Mouse (Mus musculus): ENCODE results near the gene Olfr132. TPM values are rescaled to one million over a fixed set of nuclear protein-coding genes. Genes with fewer than 3 reads are reported as not detected.
"Not testable (repeated sequence)": the region's sequence is repeated elsewhere in the genome, so short reads cannot be mapped to it uniquely, and the experiment has no call there.

The Olfr132 gene
- polyA plus RNA-seq (2016; fragmentation: Nextera tagmentation; extraction: Ambion mirVana), result not detected in 2 replicates

DNA sequence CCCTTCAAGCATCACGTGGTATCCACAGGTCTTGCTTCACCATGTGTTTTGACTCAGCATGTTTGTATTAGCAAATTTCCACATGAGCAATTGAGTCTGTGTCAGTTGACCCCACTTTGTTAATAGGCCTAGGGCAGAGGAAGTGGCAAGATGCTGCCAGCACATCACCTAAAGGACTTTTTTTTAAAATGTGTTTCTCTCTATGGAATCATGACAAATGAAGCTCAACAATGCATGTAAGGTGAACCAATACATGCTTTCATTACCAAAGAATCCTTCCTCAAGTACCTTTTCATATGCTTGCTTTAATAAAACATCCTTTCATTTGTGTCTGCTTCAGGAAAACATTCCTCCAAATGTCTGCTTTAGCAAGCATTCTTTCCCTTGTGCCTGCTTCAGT lies at the start of gene Olfr132:
TSS of gene Olfr132 (minus strand) at position 101 of the 400 bp plus-strand sequence.
- Histone ChIP-seq H3K9ac (no peak within 1 kb of the TSS), H3K9me3 (replicated peaks) (peaks cover 6% of the 10 kb centered on the region; the same call in 1 of the 2 replicates), H3K36me3 (no peaks in the 10 kb centered on the region), H3K27me3 (replicated peaks) (no peaks in the 10 kb centered on the region), H3K4me2 (no peak within 1 kb of the TSS), H3K4me1 (replicated peaks) (no peaks in the 10 kb centered on the region), H3K27ac (ENCODE audit: poor library complexity, severe bottlenecking) (no peak within 1 kb of the TSS), H3K4me3 (no peak within 1 kb of the TSS)
- ATAC-seq (ENCODE audit: insufficient number of reproducible peaks, low FRiP score), result no peak
- WGBS, result 72% methylated on average over 1 of the region's 1 CpGs

DNA sequence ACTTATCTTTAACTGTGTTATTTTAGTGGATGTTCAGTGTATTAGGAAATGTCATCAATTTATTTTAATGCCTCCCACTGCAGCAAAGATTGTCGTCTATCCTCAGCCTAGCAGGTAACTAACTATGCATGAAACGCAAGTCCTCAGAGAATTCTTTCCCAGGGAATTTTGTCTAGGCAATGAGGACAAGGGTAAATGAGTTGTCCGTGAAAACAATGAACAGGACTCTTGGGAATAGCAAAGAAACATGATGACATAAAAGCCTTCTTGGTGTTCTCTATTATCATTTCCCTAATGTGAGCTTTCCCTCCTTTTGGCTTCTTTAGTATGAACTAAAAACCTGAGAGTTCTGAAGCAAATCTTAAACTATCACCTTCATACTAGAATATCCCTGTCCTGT lies 36.8 kb upstream of the Olfr132 start, which contains the start of gene Olfr134:
TSS of gene Olfr134 (plus strand) at position 301 of the 400 bp plus-strand sequence.
- no peaks in the 10 kb centered on the region for H3K9me3 ChIP-seq (replicated peaks)
- no peaks in the 10 kb centered on the region for H3K4me1 ChIP-seq (replicated peaks)
- no peak within 1 kb of the TSS for H3K4me2 ChIP-seq
- H3K27me3 ChIP-seq (replicated peaks), result no peaks in the 10 kb centered on the region
- H3K9ac ChIP-seq, result no peak within 1 kb of the TSS
- WGBS, result 72% methylated on average over 3 of the region's 3 CpGs
- no peak within 1 kb of the TSS for H3K4me3 ChIP-seq
- ATAC-seq (ENCODE audit: insufficient number of reproducible peaks, low FRiP score), result no peak
- no peak within 1 kb of the TSS for H3K27ac ChIP-seq (ENCODE audit: poor library complexity, severe bottlenecking)
- no peaks in the 10 kb centered on the region for H3K36me3 ChIP-seq

DNA sequence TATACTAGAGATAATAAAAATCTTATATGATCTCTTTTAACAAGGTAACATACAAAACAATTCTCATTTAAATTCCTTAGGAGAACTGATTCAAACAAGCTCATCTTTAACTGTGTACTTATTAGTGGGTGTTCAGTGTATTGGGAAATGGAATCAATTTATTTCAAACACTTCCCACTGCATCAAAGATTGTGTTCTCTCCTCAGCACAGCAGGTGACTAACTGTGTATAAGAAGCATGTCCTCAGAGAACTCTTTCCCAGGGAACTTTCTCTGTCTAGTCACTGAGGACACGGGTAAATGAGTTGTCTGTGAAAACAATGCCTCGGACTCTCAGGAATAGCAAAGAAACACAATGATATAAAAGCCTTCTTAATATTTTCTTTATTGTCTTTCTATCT lies 10.7 kb upstream of the Olfr132 start, which contains the start of gene Olfr133:
TSS of gene Olfr133 (plus strand) at position 301 of the 400 bp plus-strand sequence.
- 71% methylated on average over 2 of the region's 2 CpGs for WGBS
- Histone ChIP-seq H3K9me3 (replicated peaks) (no peaks in the 10 kb centered on the region), H3K4me3 (no peak within 1 kb of the TSS), H3K4me1 (replicated peaks) (no peaks in the 10 kb centered on the region), H3K9ac (no peak within 1 kb of the TSS), H3K27me3 (replicated peaks) (no peaks in the 10 kb centered on the region), H3K4me2 (no peak within 1 kb of the TSS), H3K36me3 (no peaks in the 10 kb centered on the region), H3K27ac (ENCODE audit: poor library complexity, severe bottlenecking) (no peak within 1 kb of the TSS)
- ATAC-seq (ENCODE audit: insufficient number of reproducible peaks, low FRiP score), result no peak

DNA sequence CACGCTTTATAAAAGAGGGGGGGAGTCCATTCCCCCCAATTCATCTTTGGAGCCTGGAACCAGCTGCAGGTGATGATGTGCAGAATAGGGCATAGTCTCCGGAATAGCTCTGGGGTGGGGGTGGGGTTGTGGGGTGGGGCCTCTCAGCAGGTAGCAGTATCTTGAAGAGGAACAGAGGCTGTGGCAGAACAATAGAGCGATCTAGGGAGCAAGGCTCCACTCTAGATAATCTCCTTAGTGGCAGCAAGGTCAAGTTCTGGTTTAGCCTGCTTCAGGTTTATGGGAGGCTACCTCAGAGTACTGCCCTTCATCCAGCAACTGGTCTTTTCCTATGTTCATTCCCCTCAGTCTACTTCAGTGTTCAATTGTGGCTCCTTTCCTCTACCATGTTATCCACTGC lies 9.0 kb downstream of the Olfr132 start:
- not testable (repeated sequence) for ATAC-seq (ENCODE audit: insufficient number of reproducible peaks, low FRiP score); H3K4me1 ChIP-seq (replicated peaks); H3K4me2 ChIP-seq; H3K4me3 ChIP-seq; H3K9ac ChIP-seq; H3K36me3 ChIP-seq; H3K27ac ChIP-seq (ENCODE audit: poor library complexity, severe bottlenecking); H3K9me3 ChIP-seq (replicated peaks); H3K27me3 ChIP-seq (replicated peaks)
- WGBS, result 61% methylated on average over 3 of the region's 3 CpGs

DNA sequence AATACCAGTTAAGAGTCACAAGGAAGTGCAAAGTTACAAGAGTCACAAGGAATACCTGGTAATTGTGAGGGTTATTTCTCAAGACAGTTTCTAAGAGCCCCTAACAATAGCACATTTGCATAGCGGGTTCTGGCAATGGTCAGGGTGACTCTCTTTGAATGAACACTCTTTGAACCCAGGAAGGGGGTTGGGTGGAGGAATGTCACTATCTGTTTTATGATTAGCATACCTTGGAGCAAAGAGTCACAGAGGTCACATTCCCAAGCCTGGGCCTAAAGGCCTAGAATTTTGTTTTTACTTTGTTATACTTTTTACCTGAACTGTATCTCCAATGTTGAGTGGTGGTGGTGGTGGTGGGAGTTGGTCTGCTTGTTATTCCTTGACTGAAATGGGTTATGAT lies 10.1 kb downstream of the Olfr132 start:
- not testable (repeated sequence) for H3K27me3 ChIP-seq (replicated peaks); H3K4me2 ChIP-seq; H3K9me3 ChIP-seq (replicated peaks); H3K4me3 ChIP-seq; H3K36me3 ChIP-seq; H3K9ac ChIP-seq; H3K4me1 ChIP-seq (replicated peaks); ATAC-seq (ENCODE audit: insufficient number of reproducible peaks, low FRiP score); H3K27ac ChIP-seq (ENCODE audit: poor library complexity, severe bottlenecking)
- 64% methylated on average over 1 of the region's 1 CpGs for WGBS

DNA sequence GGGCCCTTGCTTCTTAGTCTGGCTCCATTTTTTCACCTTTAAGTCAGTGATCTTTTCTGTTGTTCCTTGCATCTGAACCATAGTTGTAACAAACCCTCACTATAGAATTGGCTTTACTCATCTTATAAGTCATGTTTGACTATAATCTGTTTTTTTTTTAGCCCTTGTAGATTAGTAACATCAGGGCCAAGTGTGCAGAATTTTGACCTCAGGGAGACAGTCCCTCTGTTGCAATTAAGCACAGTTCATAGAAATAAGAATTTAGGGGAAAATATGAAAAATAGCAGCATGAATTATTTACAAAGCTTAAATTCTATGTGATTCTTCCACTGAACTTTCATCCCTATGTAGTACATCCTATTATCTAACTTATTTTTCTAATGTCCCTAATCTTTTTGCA lies 45.7 kb downstream of the Olfr132 start, which contains the start of gene Olfr131:
TSS of gene Olfr131 (minus strand) at position 101 of the 400 bp plus-strand sequence.
- Histone ChIP-seq H3K4me2 (no peak within 1 kb of the TSS), H3K9me3 (replicated peaks) (0 out of 2 replicates have a peak, but pooled peaks cover under 1% of the 10 kb centered on the region), H3K4me1 (replicated peaks) (no peaks in the 10 kb centered on the region), H3K4me3 (no peak within 1 kb of the TSS), H3K27ac (ENCODE audit: poor library complexity, severe bottlenecking) (no peak within 1 kb of the TSS), H3K36me3 (no peaks in the 10 kb centered on the region), H3K27me3 (replicated peaks) (no peaks in the 10 kb centered on the region), H3K9ac (no peak within 1 kb of the TSS)
- ATAC-seq (ENCODE audit: insufficient number of reproducible peaks, low FRiP score), result no peak

DNA sequence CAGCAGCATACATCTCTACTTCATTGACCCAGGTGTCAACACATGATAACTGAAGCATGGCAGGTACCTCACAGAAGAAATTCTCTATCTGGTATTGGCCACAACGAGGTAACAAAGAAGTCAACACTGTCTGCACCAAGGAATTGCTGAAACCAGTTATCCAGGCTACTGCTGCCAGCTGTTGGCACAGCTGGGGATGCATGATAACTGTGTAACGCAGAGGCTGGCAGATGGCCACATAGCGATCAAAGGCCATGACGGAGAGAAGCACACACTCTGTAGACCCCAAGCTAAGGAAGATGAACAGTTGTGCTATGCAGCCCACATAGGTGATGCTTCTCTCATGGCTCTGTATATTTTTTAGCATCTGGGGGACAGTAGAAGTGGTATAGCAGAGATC lies 52.0 kb downstream of the Olfr132 start:
- H3K9ac ChIP-seq, result no peak overlapping the region
- H3K9me3 ChIP-seq (replicated peaks), result peaks cover 9% of the 10 kb centered on the region
- no peak overlapping the region for H3K27ac ChIP-seq (ENCODE audit: poor library complexity, severe bottlenecking)
- no peaks in the 10 kb centered on the region for H3K36me3 ChIP-seq
- no peak for ATAC-seq (ENCODE audit: insufficient number of reproducible peaks, low FRiP score)
- no peaks in the 10 kb centered on the region for H3K27me3 ChIP-seq (replicated peaks)
- H3K4me2 ChIP-seq, result no peak overlapping the region
- H3K4me1 ChIP-seq (replicated peaks), result no peaks in the 10 kb centered on the region
- H3K4me3 ChIP-seq, result no peak overlapping the region
- WGBS, result 73% methylated on average over 4 of the region's 4 CpGs

Other genes with a start within 250 kb of the Olfr132 start
- gene Olfr127, start 234.1 kb downstream of the Olfr132 start, polyA plus RNA-seq (2016; fragmentation: Nextera tagmentation; extraction: Ambion mirVana), result not detected in 2 replicates
- gene Olfr128, start 214.0 kb downstream of the Olfr132 start, polyA plus RNA-seq (2016; fragmentation: Nextera tagmentation; extraction: Ambion mirVana), result not detected in 2 replicates
- gene Olfr761, start 181.4 kb downstream of the Olfr132 start, polyA plus RNA-seq (2016; fragmentation: Nextera tagmentation; extraction: Ambion mirVana), result not detected in 2 replicates
- not detected in 2 replicates for gene Olfr129, start 74.4 kb downstream of the Olfr132 start, polyA plus RNA-seq (2016; fragmentation: Nextera tagmentation; extraction: Ambion mirVana)
- gene Olfr130, start 70.6 kb downstream of the Olfr132 start, polyA plus RNA-seq (2016; fragmentation: Nextera tagmentation; extraction: Ambion mirVana), result not detected in 2 replicates
- gene Olfr131, start 45.8 kb downstream of the Olfr132 start, polyA plus RNA-seq (2016; fragmentation: Nextera tagmentation; extraction: Ambion mirVana), result not detected in 2 replicates
- gene Olfr133, start 10.8 kb upstream of the Olfr132 start, polyA plus RNA-seq (2016; fragmentation: Nextera tagmentation; extraction: Ambion mirVana), result not detected in 2 replicates
- gene Olfr134, start 36.9 kb upstream of the Olfr132 start, polyA plus RNA-seq (2016; fragmentation: Nextera tagmentation; extraction: Ambion mirVana), result not detected in 2 replicates
- not detected in 2 replicates for gene Olfr135, start 69.8 kb upstream of the Olfr132 start, polyA plus RNA-seq (2016; fragmentation: Nextera tagmentation; extraction: Ambion mirVana)
- not detected in 2 replicates for gene Olfr138, start 126.5 kb upstream of the Olfr132 start, polyA plus RNA-seq (2016; fragmentation: Nextera tagmentation; extraction: Ambion mirVana)
- not detected in 2 replicates for gene Olfr137, start 173.0 kb upstream of the Olfr132 start, polyA plus RNA-seq (2016; fragmentation: Nextera tagmentation; extraction: Ambion mirVana)
- gene Olfr136, start 195.3 kb upstream of the Olfr132 start, polyA plus RNA-seq (2016; fragmentation: Nextera tagmentation; extraction: Ambion mirVana), result not detected in 2 replicates